Mouse (Mus musculus): ENCODE results near the gene Cpsf6.
"Not testable (repeated sequence)": the region's sequence is repeated elsewhere in the genome, so short reads cannot be mapped to it uniquely, and the experiment has no call there.

Gene Cpsf6

GRCm38 (mm10) chr10:117399839-117400238, 20.0 kb upstream of the Cpsf6 start:
- in situ Hi-C loops (cut with MboI, MseI): no loop called here

DNA sequence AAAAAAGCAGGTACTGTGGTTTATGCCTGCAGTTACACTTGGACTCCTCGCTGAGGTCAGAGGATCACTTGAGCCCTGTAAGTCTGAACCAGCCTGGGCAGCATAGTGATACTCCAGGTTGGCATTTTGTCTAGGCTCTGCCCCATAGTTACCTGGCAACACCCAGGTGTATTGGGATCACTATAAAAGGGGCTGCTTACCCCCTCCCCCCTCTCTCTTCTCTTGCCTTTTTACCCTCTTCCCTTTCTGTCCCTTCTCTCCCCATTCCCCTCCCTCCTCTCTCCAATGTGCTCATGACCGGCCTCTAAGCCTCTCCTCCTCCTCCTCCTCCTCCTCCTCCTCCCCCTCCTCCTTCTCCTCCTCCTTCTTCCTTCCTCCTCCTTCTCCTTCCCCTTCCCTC, 19.4 kb upstream of the Cpsf6 start:
- in situ Hi-C loops (cut with MboI, MseI): no loop called here

GRCm38 (mm10) chr10:117398044-117398780, 18.4 kb upstream of the Cpsf6 start:
- in situ Hi-C loops (cut with MboI, MseI): no loop called here

DNA sequence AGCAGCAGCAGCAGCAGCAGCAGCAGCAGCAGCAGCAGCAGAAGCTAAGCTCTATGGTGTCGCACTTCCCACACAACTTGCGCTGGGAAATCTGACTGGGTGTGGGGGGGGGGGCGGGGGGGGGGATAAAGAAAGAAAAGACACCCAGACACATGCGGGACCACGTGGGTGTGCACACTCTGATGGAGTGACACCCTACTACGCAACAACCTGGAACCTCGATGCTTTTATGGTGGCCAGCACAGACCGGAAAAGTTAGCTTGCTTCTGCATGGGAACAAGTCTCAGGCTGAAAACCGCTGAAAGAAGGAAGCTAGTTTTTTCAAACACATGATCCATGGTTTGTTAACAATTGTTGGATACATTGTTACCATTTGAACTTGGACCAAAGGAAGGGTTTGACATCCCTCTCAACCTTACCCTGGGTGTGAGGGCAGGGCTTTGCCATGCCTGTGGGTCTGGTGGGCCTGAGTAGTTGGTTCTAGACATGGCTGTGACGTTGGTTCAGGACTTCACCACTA, 17.4 kb upstream of the Cpsf6 start:
- in situ Hi-C loops (cut with MboI, MseI): no loop called here

- in situ Hi-C loops (cut with MboI, MseI): no loop called here
Observed at GRCm38 (mm10) chr10:117396386-117397048, 16.7 kb upstream of the Cpsf6 start.

DNA sequence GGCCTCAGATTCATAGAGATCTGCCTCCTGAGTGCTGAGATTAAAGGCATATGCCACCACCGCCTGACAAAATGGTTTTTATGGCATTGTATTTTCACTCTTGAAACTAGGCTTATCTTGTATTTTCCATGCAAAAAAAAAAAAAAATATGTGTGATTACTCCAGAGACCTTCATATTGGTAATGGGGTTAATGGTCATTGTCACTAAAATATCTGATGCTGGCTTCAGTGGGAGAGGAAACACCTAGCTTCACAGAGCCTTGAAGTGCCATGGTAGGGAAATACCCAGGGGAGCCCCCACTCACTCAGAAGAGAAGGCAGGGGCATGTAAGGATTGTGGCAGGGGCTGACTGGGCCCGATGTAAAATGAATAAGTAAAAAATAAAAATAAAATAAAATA, 16.0 kb upstream of the Cpsf6 start:
- in situ Hi-C loops (cut with MboI, MseI): no loop called here

DNA sequence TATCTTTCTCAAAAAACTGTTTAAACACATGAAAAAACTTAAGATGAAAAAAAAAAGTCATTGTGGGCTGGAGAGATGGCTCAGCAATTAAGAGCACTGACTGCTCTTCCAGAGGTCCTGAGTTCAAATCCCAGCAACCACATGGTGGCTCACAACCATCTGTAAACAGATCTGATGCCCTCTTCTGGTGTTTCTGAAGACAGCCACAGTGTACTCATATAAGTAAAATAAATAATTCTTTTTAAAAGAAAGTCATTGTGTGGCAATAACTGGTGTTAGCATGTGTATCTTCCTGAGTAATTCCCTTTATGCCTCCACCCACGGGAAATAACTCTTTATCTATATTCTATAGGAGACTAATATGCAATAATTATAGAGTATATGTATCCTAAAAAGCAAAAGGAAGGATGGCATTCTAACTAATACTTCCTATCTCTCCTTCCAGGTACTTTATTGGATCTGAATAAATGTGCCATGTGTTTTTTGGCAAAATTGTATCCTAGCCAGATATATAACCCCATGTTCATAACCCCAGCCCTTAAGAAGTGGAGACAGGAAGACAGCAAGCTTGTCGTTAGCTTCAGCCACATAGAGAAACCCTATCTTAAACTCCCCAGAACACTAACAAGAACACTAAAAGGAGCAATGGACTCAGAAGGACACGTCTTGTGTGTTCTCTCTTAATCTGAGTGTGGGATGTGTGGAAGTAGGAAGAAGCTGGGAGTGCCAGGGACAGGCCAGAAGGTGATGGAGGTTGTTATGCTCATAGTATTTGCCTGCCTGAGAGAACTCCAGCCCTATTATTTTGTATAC, 15.1 kb upstream of the Cpsf6 start:
- in situ Hi-C loops (cut with MboI, MseI): no loop called here

- in situ Hi-C loops (cut with MboI, MseI): no loop called here
Observed at GRCm38 (mm10) chr10:117393891-117394395, 14.1 kb upstream of the Cpsf6 start.

DNA sequence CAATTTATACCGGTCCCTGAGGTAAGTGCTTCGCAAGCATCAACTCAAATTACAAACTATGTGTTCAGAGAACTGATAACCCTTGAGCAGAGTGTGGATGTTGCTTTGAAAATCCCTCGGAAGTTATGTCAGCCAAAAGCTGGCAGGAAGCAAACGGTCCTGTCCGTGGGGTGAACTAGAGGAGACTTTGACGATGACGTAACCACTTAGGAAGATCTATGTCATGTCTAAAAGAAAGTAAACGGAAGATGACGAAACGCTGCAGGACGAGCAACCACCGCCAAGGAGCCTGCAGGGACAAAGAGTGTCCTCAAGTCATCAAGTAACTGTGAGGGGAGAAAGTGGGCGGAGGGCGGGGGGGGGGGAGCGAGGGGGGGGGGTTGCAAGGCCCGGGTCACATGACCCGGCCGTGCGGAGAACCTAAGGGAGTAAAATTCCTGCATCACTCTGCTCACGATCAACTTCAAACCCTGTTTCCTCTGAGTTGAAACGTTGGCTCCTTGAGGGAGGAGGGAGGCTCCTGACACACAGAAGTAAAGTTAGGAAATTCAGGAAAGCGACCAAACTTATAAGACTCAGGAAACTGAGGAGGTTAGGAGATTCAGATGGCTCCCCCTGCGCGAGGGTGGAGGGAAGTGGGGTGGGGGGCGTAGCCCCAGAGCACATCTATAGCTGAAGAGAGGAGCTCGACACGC, 13.5 kb upstream of the Cpsf6 start:
- in situ Hi-C loops (cut with MboI, MseI): no loop called here

DNA sequence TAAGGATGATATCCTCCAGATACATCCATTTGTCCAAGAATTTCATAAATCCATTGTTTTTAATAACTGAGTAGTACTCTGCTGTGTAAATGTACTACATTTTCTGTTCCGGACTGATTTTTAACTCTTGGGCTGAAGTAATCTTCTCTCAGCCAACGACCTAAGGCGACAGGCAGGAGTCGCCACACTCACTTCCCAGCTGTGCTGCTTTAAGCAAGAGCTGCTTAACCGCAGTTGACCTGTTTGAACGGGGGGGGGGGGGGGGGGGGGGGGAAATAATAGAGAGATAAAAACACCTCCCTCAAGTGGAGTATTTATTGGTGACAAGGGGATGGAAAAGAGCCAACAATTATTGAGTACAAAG, 13.0 kb upstream of the Cpsf6 start:
- in situ Hi-C loops (cut with MboI, MseI): no loop called here

- in situ Hi-C loops (cut with MboI, MseI): not testable (repeated sequence)
Observed at GRCm38 (mm10) chr10:117392397-117392796, 12.6 kb upstream of the Cpsf6 start.

- in situ Hi-C loops (cut with MboI, MseI): no loop called here
Observed at GRCm38 (mm10) chr10:117391801-117392200, 12.0 kb upstream of the Cpsf6 start.

DNA sequence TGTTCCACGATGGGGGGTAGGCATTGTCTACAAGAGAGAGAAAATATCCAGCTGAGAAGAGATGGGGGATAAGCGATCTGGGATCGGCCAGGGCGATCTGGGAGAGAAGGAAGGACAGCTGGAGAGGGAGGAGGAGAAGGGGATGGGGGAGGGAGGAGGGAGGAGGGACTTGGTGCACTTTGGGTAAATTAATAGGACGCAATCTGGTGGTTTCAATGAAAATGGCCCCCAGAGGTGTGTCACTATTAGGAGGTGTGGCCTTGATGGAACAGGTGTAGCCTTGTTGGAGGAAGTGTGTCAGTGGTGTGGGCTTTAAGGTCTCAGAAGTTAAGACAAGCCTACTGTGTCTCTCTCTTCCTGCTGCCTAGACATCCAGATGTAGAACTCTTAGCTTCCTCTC, 11.2 kb upstream of the Cpsf6 start:
- in situ Hi-C loops (cut with MboI, MseI): no loop called here

GRCm38 (mm10) chr10:117389904-117390875, 10.4 kb upstream of the Cpsf6 start:
- in situ Hi-C loops (cut with MboI, MseI): no loop called here

DNA sequence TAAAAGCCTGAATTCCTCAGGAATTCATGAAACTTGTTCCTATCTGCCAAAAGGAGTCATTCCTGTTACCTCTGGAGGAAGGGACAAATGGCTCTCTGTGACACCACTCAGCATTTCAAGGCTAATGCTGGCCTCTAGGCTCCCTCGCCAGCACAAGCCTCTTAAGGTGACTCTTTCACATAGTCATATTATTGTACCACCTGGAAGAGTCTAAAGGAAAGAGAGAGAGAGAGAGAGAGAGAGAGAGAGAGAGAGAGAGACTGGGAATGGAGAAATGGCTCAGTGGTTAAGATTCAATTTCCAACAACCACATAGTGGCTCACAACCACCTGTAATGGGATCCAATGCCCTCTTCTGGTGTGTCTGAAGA, 9.5 kb upstream of the Cpsf6 start:
- in situ Hi-C loops (cut with MboI, MseI): no loop called here

GRCm38 (mm10) chr10:117388637-117389370, 9.0 kb upstream of the Cpsf6 start:
- in situ Hi-C loops (cut with MboI, MseI): no loop called here

GRCm38 (mm10) chr10:117387961-117388636, 8.3 kb upstream of the Cpsf6 start:
- in situ Hi-C loops (cut with MboI, MseI): not testable (repeated sequence)

DNA sequence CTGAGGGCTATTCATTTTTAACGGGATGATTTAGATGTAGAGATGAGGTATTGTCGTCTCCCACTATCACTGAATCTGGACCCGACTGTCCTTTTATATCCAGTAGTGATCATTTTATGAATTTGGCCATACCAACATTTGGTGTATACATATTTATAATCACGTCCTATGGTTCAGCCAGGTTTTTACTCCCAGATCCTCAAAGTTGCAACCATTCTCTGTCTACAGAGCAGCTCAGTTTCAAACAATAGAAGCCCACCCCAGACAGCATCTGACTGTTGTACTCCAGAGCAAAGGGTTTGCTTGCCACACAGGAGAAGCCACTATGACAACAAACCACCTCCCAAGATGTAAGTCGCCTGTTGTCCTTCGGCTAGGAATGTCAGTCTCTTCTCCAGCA, 7.2 kb upstream of the Cpsf6 start:
- in situ Hi-C loops (cut with MboI, MseI): no loop called here

DNA sequence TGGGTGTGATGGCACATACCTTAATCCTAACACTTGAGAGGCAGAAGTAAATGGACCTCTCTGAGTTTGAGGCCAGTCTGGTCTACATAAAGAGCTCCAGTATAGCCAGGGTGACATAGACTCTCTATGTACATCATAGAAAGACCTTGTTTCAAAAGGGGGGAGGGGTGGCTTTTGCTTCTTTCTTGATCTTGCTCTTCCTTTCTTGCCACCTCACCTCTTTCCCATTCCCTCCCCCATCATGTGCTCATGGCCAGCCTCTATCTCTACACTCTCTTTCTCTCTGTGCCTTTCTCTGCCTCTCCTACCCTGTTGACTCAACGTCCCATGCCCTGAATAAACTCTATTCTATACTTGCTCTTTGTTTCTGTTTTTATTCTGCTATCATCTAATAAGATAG, 6.4 kb upstream of the Cpsf6 start:
- in situ Hi-C loops (cut with MboI, MseI): no loop called here

Data from T-helper 1 cell (primary cell).